Comparison of ENCODE assay signal across 8 mouse cellular contexts in the genomic region with DNA sequence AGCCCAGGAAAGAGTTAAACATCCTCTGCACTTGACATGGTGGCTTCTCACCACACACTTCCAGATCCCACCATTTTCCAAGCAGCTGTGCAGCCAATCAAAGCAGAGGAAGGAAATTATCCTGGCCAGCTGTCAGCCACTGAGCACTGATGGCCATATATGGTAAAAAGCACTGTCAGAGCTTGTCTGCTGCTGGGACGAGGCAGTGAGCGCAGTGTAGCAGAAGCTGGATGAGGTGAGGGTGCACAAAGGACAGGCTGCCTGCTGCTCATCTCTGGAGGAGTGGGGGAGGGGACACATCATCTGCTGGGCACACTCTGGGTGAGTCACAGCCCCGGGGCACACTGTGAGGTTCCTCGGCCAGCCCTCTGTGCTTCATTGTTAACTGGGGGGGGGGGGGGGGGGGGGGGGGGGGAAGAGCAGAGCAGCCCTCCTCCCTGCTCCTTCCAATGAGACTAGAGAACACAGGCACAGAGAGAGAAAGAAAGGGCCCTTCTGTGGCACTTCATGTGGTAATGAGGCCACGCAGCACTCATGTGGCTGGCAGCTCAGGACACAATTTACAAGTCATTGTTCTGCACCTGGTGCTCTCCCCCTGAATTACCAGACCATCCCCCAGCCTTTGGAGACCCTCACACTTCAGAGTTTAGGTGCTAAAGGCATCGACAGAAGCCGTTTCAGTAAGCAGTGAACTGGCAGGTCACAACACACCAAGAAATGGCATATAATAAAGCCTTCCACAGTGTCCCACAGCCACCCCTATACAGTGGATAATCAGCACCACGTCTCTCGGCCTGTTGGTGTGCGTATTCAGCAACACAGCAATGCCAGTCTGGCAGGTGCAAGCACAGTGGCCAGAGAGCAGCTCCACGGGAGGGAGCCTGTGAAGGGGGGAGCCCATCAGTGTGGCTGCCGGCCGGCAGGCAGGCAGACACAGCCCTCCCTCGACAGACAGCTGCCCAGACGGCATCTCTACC. TPM values are rescaled to one million over a fixed set of nuclear protein-coding genes. Genes with fewer than 3 reads are reported as not detected.
DNase-seq lines count a peak whose midpoint lies in the region; ATAC-seq and TF ChIP-seq lines count a peak whose summit lies in the region.

No protein-coding gene starts in this region.

- H3K4me1 ChIP-seq in heart, adult 2 months (ENCODE audit: control insufficient read depth, insufficient read depth, low read length) = peaks cover 48% of the 10 kb centered on the region
- peaks cover 30% of the 10 kb centered on the region for H3K4me1 ChIP-seq in kidney, adult 2 months (ENCODE audit: control insufficient read depth, insufficient read depth, low read length)
- peaks cover 68% of the 10 kb centered on the region for H3K4me1 ChIP-seq in limb, embryonic 13.5 days
- peaks cover 96% of the 10 kb centered on the region for H3K4me1 ChIP-seq in midbrain, embryonic 13.5 days (replicated peaks)
- H3K4me1 ChIP-seq in small intestine, adult 2 months (ENCODE audit: control insufficient read depth, insufficient read depth, insufficient read length, low read length) = peaks cover 70% of the 10 kb centered on the region

- peak overlapping the region; percentile 75 for H3K27ac ChIP-seq in heart, adult 2 months
- H3K27ac ChIP-seq in kidney, adult 2 months (ENCODE audit: insufficient read depth, low read depth, low read length) = no peak overlapping the region; the same call in 1 of the 2 replicates
- peak overlapping the region; percentile 80 for H3K27ac ChIP-seq in limb, embryonic 13.5 days
- peak overlapping the region; percentile 99 for H3K27ac ChIP-seq in midbrain, embryonic 13.5 days
- H3K27ac ChIP-seq in small intestine, adult 2 months (ENCODE audit: insufficient read depth, low read depth, low read length) = peak overlapping the region; percentile 77

- no peaks in the 10 kb centered on the region for H3K27me3 ChIP-seq in heart, adult 2 months (ENCODE audit: control insufficient read depth, insufficient read depth, low read length)
- H3K27me3 ChIP-seq in kidney, adult 2 months (replicated peaks; ENCODE audit: control insufficient read depth, insufficient read depth, low read length) = no peaks in the 10 kb centered on the region
- no peaks in the 10 kb centered on the region for H3K27me3 ChIP-seq in limb, embryonic 13.5 days
- H3K27me3 ChIP-seq in midbrain, embryonic 13.5 days = no peaks in the 10 kb centered on the region
- no peaks in the 10 kb centered on the region for H3K27me3 ChIP-seq in small intestine, adult 2 months (ENCODE audit: control insufficient read depth, insufficient read depth, low read length)

- H3K4me3 ChIP-seq in heart, adult 2 months = peak overlapping the region; percentile 26; the same call in 1 of the 2 replicates
- H3K4me3 ChIP-seq in kidney, adult 2 months (ENCODE audit: insufficient read depth, low read depth, low read length) = no peak overlapping the region
- peak overlapping the region; percentile 17 for H3K4me3 ChIP-seq in limb, embryonic 13.5 days
- peak overlapping the region; percentile 21 for H3K4me3 ChIP-seq in midbrain, embryonic 13.5 days (replicated peaks)
- H3K4me3 ChIP-seq in small intestine, adult 2 months (ENCODE audit: low read depth, low read length) = 0 out of 2 replicates have a peak overlapping the region, but pooled peaks have one; percentile 9

- TF ChIP-seq EP300 in heart, adult 2 months (IDR thresholded peaks at IDR 0.05; ENCODE audit: insufficient read depth, low read depth, low read length) = peak; percentile 67; the same call in 1 of the 2 replicates

- peak overlapping the region; percentile 53 for H3K4me2 ChIP-seq in limb, embryonic 13.5 days (replicated peaks)
- peak overlapping the region; percentile 44 for H3K4me2 ChIP-seq in midbrain, embryonic 13.5 days (replicated peaks)

- peak; percentile 87 for ATAC-seq in limb, embryonic 13.5 days (ENCODE audit: low FRiP score, low read depth)
- ATAC-seq in midbrain, embryonic 13.5 days = peak; percentile 94

- peak; percentile 89 for TF ChIP-seq POLR2A in heart, adult 2 months (IDR thresholded peaks at IDR 0.05; ENCODE audit: insufficient read depth, low read depth, low read length)
- TF ChIP-seq POLR2A in kidney, adult 2 months (IDR thresholded peaks at IDR 0.05; ENCODE audit: low read depth, low read length) = no peak
- TF ChIP-seq POLR2A in small intestine, adult 2 months (IDR thresholded peaks at IDR 0.05; ENCODE audit: low read depth, low read length) = no peak

- no peaks in the 10 kb centered on the region; the same call in 1 of the 2 replicates for H3K36me3 ChIP-seq in heart, adult 2 months (ENCODE audit: control insufficient read depth, insufficient read depth, low read length)
- no peaks in the 10 kb centered on the region for H3K36me3 ChIP-seq in kidney, adult 2 months (ENCODE audit: control insufficient read depth, insufficient read depth, low read length)
- H3K36me3 ChIP-seq in limb, embryonic 13.5 days = peaks cover 23% of the 10 kb centered on the region
- H3K36me3 ChIP-seq in midbrain, embryonic 13.5 days = peaks cover 22% of the 10 kb centered on the region
- peaks cover 12% of the 10 kb centered on the region for H3K36me3 ChIP-seq in small intestine, adult 2 months (ENCODE audit: control insufficient read depth, insufficient read depth, low read length)

- intact Hi-C loops in heart, adult 2 months (cut with DNase I) = loop anchor here (1.0 kb wide), 1 partner anchor 34 kb away; no protein-coding TSS in a partner anchor

- H3K9ac ChIP-seq in heart, adult 2 months (ENCODE audit: low read depth, low read length) = peak overlapping the region; percentile 55
- peak overlapping the region; percentile 39; the same call in 1 of the 2 replicates for H3K9ac ChIP-seq in limb, embryonic 13.5 days
- H3K9ac ChIP-seq in midbrain, embryonic 13.5 days (replicated peaks) = peak overlapping the region; percentile 68

- H3K79me2 ChIP-seq in heart, adult 2 months (replicated peaks; ENCODE audit: control insufficient read depth, insufficient read depth, low read length) = peaks cover 7% of the 10 kb centered on the region

- DNase-seq in testis, postnatal 14 days (ENCODE audit: low spot score) = peak; percentile 46
- DNase-seq in testis, postnatal 10 days (ENCODE audit: low spot score) = no peak
- DNase-seq in embryo, embryonic 11 days = peak; percentile 91
- peak; percentile 71 to 81 for DNase-seq in heart, adult 2 months
- DNase-seq in kidney, adult 2 months = peak; percentile 73

- 25% methylated on average over 14 of the region's 15 CpGs for WGBS in heart, adult 2 months
- WGBS in kidney, adult 2 months = 38% methylated on average over 13 of the region's 15 CpGs
- 6% methylated on average over 15 of the region's 15 CpGs for WGBS in limb, embryonic 13.5 days
- 2% methylated on average over 13 of the region's 15 CpGs for WGBS in midbrain, embryonic 13.5 days
- WGBS in small intestine, adult 2 months = 33% methylated on average over 15 of the region's 15 CpGs

- no peak for TF ChIP-seq CTCF in heart, adult 2 months (IDR thresholded peaks at IDR 0.05)
- TF ChIP-seq CTCF in kidney, adult 2 months (conservative IDR thresholded peaks at IDR 0.05; ENCODE audit: insufficient read depth, insufficient read length, low read depth, low read length) = no peak
- no peak for TF ChIP-seq CTCF in small intestine, adult 2 months (IDR thresholded peaks at IDR 0.05; ENCODE audit: extremely low read depth, insufficient read length, insufficient replicate concordance, low read depth, low read length)

- H3K9me3 ChIP-seq in limb, embryonic 13.5 days = 0 out of 2 replicates have a peak, but pooled peaks cover 5% of the 10 kb centered on the region
- H3K9me3 ChIP-seq in midbrain, embryonic 13.5 days = no peaks in the 10 kb centered on the region

RNA-seq across cellular contexts. Expression of a gene that starts 35.3 kb away (rescaled TPM):
- total RNA-seq in heart, adult 2 months (2021) = 10 to 100 TPM; 24.6 to 30.1 TPM
- 24.1 and 27.9 TPM in 2 replicates for polyA plus RNA-seq in heart, adult 2 months (2012; rRNA removed)
- 43.1 and 43.5 TPM in 2 replicates for polyA plus RNA-seq in kidney, adult 2 months (2012; rRNA removed)
- 83.1 and 90.2 TPM in 2 replicates for polyA plus RNA-seq in limb, embryonic 13.5 days (2015; fragmentation: Nextera tagmentation; extraction: Ambion mirVana)
- polyA plus RNA-seq in midbrain, embryonic 13.5 days (2015; fragmentation: Nextera tagmentation; extraction: Ambion mirVana) = 214 and 215 TPM in 2 replicates
- polyA plus RNA-seq in small intestine, adult 2 months (2012; rRNA removed) = 68.3 and 144 TPM in 2 replicates

RNA-seq across cellular contexts. Expression of a gene that starts 40.8 kb away (rescaled TPM):
- 1 to 10 TPM; 3.4 to 4.5 TPM for total RNA-seq in heart, adult 2 months (2021)
- polyA plus RNA-seq in heart, adult 2 months (2012; rRNA removed) = 5.7 and 14.1 TPM in 2 replicates
- 9.6 and 20.5 TPM in 2 replicates for polyA plus RNA-seq in kidney, adult 2 months (2012; rRNA removed)
- polyA plus RNA-seq in limb, embryonic 13.5 days (2015; fragmentation: Nextera tagmentation; extraction: Ambion mirVana) = 2.5 TPM in 2 replicates
- 0.98 and 1.2 TPM in 2 replicates for polyA plus RNA-seq in midbrain, embryonic 13.5 days (2015; fragmentation: Nextera tagmentation; extraction: Ambion mirVana)
- polyA plus RNA-seq in small intestine, adult 2 months (2012; rRNA removed) = 31.5 and 52.3 TPM in 2 replicates
